Mouse (Mus musculus): ENCODE results near the gene Odf3.
A peak's percentile ranks its signal among the peaks of the same experiment; 100 is the strongest.
"Not testable (repeated sequence)": the region's sequence is repeated elsewhere in the genome, so short reads cannot be mapped to it uniquely, and the experiment has no call there.

Gene Odf3

GRCm38 (mm10) chr7:140877364-140877763, 29.8 kb downstream of the Odf3 start:
- no peak for ATAC-seq (ENCODE audit: insufficient number of reproducible peaks, low FRiP score, low TSS enrichment)

GRCm38 (mm10) chr7:140879355-140879754, 31.8 kb downstream of the Odf3 start:
- no peak for ATAC-seq (ENCODE audit: insufficient number of reproducible peaks, low FRiP score, low TSS enrichment)

- no peak for ATAC-seq (ENCODE audit: insufficient number of reproducible peaks, low FRiP score, low TSS enrichment)
These were observed 32.8 kb downstream of the Odf3 start for GRCm38 (mm10) chr7:140880419-140880818.

- no peak for ATAC-seq (ENCODE audit: insufficient number of reproducible peaks, low FRiP score, low TSS enrichment)
These were observed 33.4 kb downstream of the Odf3 start for GRCm38 (mm10) chr7:140880865-140881515.

- ATAC-seq (ENCODE audit: insufficient number of reproducible peaks, low FRiP score, low TSS enrichment) = peak; percentile 96
These were observed 34.3 kb downstream of the Odf3 start, which contains the start of the genes Psmd13 and Sirt3 for GRCm38 (mm10) chr7:140881696-140882468. Gene Psmd13 (plus strand): TSS chr7:140881968. Gene Sirt3 (minus strand): TSS chr7:140882309.

- 0 out of 2 replicates have a peak, but pooled peaks have one; percentile 22 for ATAC-seq (ENCODE audit: insufficient number of reproducible peaks, low FRiP score, low TSS enrichment)
These were observed 34.8 kb downstream of the Odf3 start for GRCm38 (mm10) chr7:140882469-140882803.

GRCm38 (mm10) chr7:140890636-140891035, 43.0 kb downstream of the Odf3 start:
- not testable (repeated sequence) for ATAC-seq (ENCODE audit: insufficient number of reproducible peaks, low FRiP score, low TSS enrichment)

GRCm38 (mm10) chr7:140894031-140894430, 46.4 kb downstream of the Odf3 start:
- ATAC-seq (ENCODE audit: insufficient number of reproducible peaks, low FRiP score, low TSS enrichment) = no peak

- ATAC-seq (ENCODE audit: insufficient number of reproducible peaks, low FRiP score, low TSS enrichment) = no peak
These were observed 47.0 kb downstream of the Odf3 start for GRCm38 (mm10) chr7:140894611-140895010.

- no peak for ATAC-seq (ENCODE audit: insufficient number of reproducible peaks, low FRiP score, low TSS enrichment)
These were observed 50.3 kb downstream of the Odf3 start for GRCm38 (mm10) chr7:140897863-140898262.

- ATAC-seq (ENCODE audit: insufficient number of reproducible peaks, low FRiP score, low TSS enrichment) = no peak
These were observed 51.5 kb downstream of the Odf3 start for GRCm38 (mm10) chr7:140899121-140899520.

GRCm38 (mm10) chr7:140900220-140900619, 52.6 kb downstream of the Odf3 start, which contains the start of gene Cox8b:
Gene Cox8b (minus strand): TSS chr7:140900446.
- no peak for ATAC-seq (ENCODE audit: insufficient number of reproducible peaks, low FRiP score, low TSS enrichment)
